Mouse (Mus musculus) limb, embryonic 14.5 days (tissue): ENCODE measurements around the gene Mcu. TPM values are rescaled to one million over a fixed set of nuclear protein-coding genes. Genes with fewer than 3 reads are reported as not detected.

Experiments used
- ATAC-seq: fragments of 200-750 bp; cut with Nextera tagmentation; 2 replicates; pipeline ENCODE4 v1.8.0; 2017; ENCODE audit warnings: low read depth, moderate number of reproducible peaks, moderate TSS enrichment; ENCODE audit not compliant: low FRiP score
- DNase-seq: peaks from one replicate; pipeline ENCODE4 v3.0.0-alpha.2; 2015; ENCODE audit warnings: low spot score
- H3K27ac ChIP-seq: fragments of 300-500 bp; sonication (generic); replicated peaks from 2 replicates; pipeline ENCODE4 v1.5.1; 2014; ENCODE audit warnings: low read depth, mild to moderate bottlenecking, low read length, moderate library complexity, mixed read lengths
- H3K27me3 ChIP-seq: fragments of 300-500 bp; sonication (generic); 2 replicates; pipeline ENCODE4 v1.6.1; 2014; ENCODE audit warnings: low read length, mixed read lengths; ENCODE audit not compliant: control insufficient read depth, insufficient read depth
- H3K36me3 ChIP-seq: fragments of 300-500 bp; sonication (generic); 2 replicates; pipeline ENCODE4 v1.6.1; 2014; ENCODE audit warnings: mild to moderate bottlenecking, low read length, moderate library complexity, mixed read lengths; ENCODE audit not compliant: control insufficient read depth, insufficient read depth
- H3K4me1 ChIP-seq: fragments of 300-500 bp; sonication (generic); 2 replicates; pipeline ENCODE4 v1.6.1; 2014; ENCODE audit warnings: antibody characterized with exemption, low read length, mixed read lengths; ENCODE audit not compliant: control insufficient read depth, insufficient read depth
- H3K4me2 ChIP-seq: fragments of 300-500 bp; sonication (generic); replicated peaks from 2 replicates; pipeline ENCODE4 v1.6.1; 2014; ENCODE audit warnings: low read depth, mild to moderate bottlenecking, low read length, moderate library complexity; ENCODE audit not compliant: severe bottlenecking
- H3K4me3 ChIP-seq: fragments of 300-500 bp; sonication (generic); replicated peaks from 2 replicates; pipeline ENCODE4 v1.5.1; 2014; ENCODE audit warnings: low read length
- H3K9ac ChIP-seq: fragments of 300-500 bp; sonication (generic); 2 replicates; pipeline ENCODE4 v1.6.1; 2014; ENCODE audit warnings: mild to moderate bottlenecking, low read depth, low read length, moderate library complexity; ENCODE audit not compliant: severe bottlenecking
- H3K9me3 ChIP-seq: fragments of 300-500 bp; sonication (generic); 2 replicates; pipeline ENCODE4 v1.6.1; 2016; ENCODE audit warnings: low read length; ENCODE audit not compliant: control insufficient read depth
- POLR2A ChIP-seq: fragments of 200-500 bp; IDR thresholded peaks from 2 replicates; pipeline ENCODE4 v1.8.0; 2012; ENCODE audit warnings: inconsistent platforms, mild to moderate bottlenecking, moderate library complexity, borderline replicate concordance; ENCODE audit not compliant: insufficient read depth, insufficient read length; ENCODE audit errors: extremely low read depth
- WGBS: fragments of 180-500 bp; shearing (Covaris S2); extraction: QIAGEN DNeasy Blood & Tissue Kit; methylation state at CpG from one replicate; pipeline ENCODE4 v1.1.7; 2014; 5-methylcytosine and 5-hydroxymethylcytosine counted together
- polyA plus RNA-seq, 2 experiments: library from polyadenylated mRNA; depleted of rRNA in 1 of 2; stranded (reverse) in 1 of 2; unstranded in 1 of 2; fragments of >200 nt; fragmentation: Nextera tagmentation in 1 of 2; extraction: Ambion mirVana in 1 of 2; gene quantifications; 2 replicates each; pipeline versions ENCODE4 v1.2.1 to v1.2.3; 2012 to 2014

Gene Mcu
- polyA plus RNA-seq, 2 experiments = 34.5 to 54.2 TPM

DNA sequence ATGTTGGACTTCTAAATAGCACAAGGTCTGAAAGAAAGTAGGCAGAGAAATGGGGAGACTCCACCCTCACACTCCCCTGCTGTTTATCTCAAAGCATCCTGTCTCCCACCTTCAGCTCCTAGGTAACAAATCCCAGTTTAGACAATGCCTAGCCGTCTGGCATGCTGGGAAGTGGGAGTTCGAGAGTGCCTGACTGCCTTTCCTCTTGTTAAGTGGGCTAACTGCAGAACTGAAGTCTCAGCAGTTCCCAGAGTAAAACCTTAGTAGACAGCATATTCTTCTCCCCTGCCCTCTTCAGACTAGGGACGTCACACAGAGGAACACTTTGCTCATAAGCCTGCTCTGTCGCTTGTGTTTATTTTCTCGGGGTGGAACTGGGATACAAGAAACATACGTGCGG is 69.1 kb downstream of the Mcu start:
- H3K9me3 ChIP-seq = peaks cover 16% of the 10 kb centered on the region; the same call in 1 of the 2 replicates
- ATAC-seq (no peak), DNase-seq (no peak)
- H3K27ac ChIP-seq = no peak overlapping the region
- no peak overlapping the region for H3K4me3 ChIP-seq
- WGBS = 59% methylated on average over 7 of the region's 7 CpGs
- no peaks in the 10 kb centered on the region for H3K4me1 ChIP-seq
- peaks cover 6% of the 10 kb centered on the region; the same call in 1 of the 2 replicates for H3K36me3 ChIP-seq
- no peaks in the 10 kb centered on the region for H3K27me3 ChIP-seq
- no peak overlapping the region for H3K9ac ChIP-seq
- TF ChIP-seq POLR2A = no peak
- H3K4me2 ChIP-seq = no peak overlapping the region

DNA sequence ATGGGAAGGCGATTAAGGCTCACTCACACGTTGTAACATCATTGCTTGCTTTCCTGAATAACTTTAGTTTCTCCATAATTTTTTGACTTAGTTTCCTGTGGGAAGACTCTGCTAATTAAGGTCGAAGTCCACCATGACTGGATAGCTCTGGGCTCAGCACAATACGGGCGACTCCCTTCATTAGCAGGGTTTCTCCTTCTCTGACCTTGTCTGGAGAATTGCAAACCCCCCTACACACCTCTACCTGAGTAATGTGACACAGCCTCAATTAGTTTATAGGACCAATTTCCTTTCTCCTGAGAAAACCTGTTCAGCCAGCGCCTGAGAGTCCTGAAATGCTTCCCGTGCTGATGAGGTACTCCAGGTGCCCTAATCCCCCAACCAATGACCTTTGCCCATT is 71.3 kb downstream of the Mcu start:
- Histone ChIP-seq H3K27me3 (no peaks in the 10 kb centered on the region), H3K9me3 (peaks cover 16% of the 10 kb centered on the region; the same call in 1 of the 2 replicates), H3K36me3 (peaks cover 6% of the 10 kb centered on the region; the same call in 1 of the 2 replicates), H3K4me3 (no peak overlapping the region), H3K9ac (no peak overlapping the region), H3K4me2 (no peak overlapping the region), H3K4me1 (peaks cover under 1% of the 10 kb centered on the region; the same call in 1 of the 2 replicates), H3K27ac (no peak overlapping the region)
- ATAC-seq = no peak
- 80% methylated on average over 7 of the region's 7 CpGs for WGBS
- DNase-seq = no peak
- TF ChIP-seq POLR2A = no peak

DNA sequence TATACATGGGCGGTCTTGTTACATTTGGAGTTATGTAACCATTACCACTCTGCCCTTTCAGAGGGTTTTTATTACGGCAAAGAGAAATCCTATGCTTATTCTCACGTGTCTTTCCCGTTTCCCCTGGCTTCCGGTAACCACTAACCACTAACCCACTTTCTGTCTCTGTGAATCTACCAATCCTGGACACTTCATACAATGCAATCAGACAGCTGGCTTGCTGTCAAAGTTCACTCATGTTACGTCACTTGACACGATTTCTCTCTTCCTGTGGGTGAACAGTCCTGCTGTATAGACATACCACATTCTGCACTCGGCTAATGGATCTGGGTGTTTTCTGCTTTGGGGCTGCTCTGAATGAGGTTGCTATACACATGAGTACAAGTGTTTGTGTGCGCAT is 73.1 kb downstream of the Mcu start:
- no peak for TF ChIP-seq POLR2A
- ATAC-seq (no peak), DNase-seq (no peak)
- H3K4me1 ChIP-seq = peaks cover 16% of the 10 kb centered on the region
- H3K9me3 ChIP-seq = peaks cover 16% of the 10 kb centered on the region; the same call in 1 of the 2 replicates
- no peak overlapping the region for H3K4me3 ChIP-seq
- no peaks in the 10 kb centered on the region for H3K27me3 ChIP-seq
- peaks cover 6% of the 10 kb centered on the region; the same call in 1 of the 2 replicates for H3K36me3 ChIP-seq
- 63% methylated on average over 9 of the region's 9 CpGs for WGBS
- no peak overlapping the region for H3K9ac ChIP-seq
- no peak overlapping the region for H3K4me2 ChIP-seq
- H3K27ac ChIP-seq = no peak overlapping the region

DNA sequence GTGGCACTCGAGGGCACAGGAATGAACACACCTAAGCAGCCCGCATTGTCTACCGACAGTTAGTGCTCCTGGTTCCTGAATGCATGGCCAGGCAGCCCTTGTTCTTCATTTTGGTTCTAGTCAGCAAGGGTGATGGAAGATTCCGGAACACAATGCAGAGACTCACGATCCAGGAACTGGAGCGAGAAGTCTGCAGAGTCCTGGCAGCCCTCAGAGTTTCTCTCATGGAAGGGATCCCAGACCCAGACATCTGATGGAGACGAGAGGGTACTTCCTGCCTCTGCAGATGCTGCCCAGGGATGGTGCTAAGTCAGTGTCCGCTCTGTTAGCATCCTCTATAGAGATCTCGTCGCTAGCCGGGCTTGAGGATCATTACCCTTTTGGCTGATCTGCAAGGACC is 75.0 kb downstream of the Mcu start:
- H3K9ac ChIP-seq = no peak overlapping the region
- no peak overlapping the region for H3K4me2 ChIP-seq
- no peak for ATAC-seq
- no peaks in the 10 kb centered on the region for H3K27me3 ChIP-seq
- no peak for DNase-seq
- peaks cover 4% of the 10 kb centered on the region; the same call in 1 of the 2 replicates for H3K36me3 ChIP-seq
- no peak overlapping the region for H3K4me3 ChIP-seq
- TF ChIP-seq POLR2A = no peak
- 83% methylated on average over 11 of the region's 11 CpGs for WGBS
- H3K4me1 ChIP-seq = peaks cover 16% of the 10 kb centered on the region
- no peak overlapping the region for H3K27ac ChIP-seq
- H3K9me3 ChIP-seq = peaks cover 4% of the 10 kb centered on the region; the same call in 1 of the 2 replicates

DNA sequence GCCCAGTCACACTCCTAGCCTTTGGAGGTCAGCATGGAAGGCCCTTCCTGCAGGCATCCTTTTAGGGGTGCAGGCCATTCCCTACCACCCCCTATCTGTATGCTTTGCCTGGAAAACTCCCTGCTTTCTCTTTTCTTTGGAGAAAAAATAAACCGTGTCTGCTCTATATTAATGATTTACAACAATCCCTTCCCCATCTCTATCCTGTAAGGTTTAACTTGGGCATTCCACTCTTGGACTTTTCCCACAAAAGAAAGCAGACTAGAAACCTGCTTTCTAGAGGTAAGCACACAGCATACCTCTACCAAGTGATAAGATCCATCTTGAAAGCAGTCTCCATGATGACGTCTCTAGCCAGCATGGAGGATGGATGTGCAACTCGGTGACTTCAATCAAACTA is 75.9 kb downstream of the Mcu start:
- no peak for TF ChIP-seq POLR2A
- H3K4me2 ChIP-seq = no peak overlapping the region
- no peaks in the 10 kb centered on the region for H3K36me3 ChIP-seq
- no peak for ATAC-seq
- 83% methylated on average over 3 of the region's 3 CpGs for WGBS
- H3K27me3 ChIP-seq = no peaks in the 10 kb centered on the region
- peaks cover 16% of the 10 kb centered on the region for H3K4me1 ChIP-seq
- no peak for DNase-seq
- H3K9ac ChIP-seq = no peak overlapping the region
- H3K4me3 ChIP-seq = no peak overlapping the region
- H3K9me3 ChIP-seq = no peaks in the 10 kb centered on the region
- H3K27ac ChIP-seq = no peak overlapping the region

DNA sequence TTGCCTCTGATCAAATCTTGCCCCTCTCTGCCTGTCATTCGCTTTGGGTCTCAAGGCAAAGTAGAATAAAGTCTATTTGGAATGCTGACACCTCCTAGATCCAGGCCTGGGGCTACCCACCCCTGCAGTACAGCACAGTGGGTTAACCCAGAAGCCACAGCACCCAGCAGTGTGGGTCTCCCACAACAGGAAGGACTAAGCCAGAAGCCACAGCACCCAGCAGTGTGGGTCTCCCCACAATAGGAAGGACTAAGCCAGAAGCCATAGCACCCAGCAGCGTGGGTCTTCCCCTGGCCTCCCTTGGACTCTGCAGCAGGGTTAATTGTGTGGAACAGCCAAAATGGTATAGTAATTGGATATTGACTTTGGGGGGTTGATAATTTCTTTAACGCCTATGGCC is 76.4 kb downstream of the Mcu start:
- Histone ChIP-seq H3K36me3 (no peaks in the 10 kb centered on the region), H3K27ac (no peak overlapping the region; the same call in 1 of the 2 replicates), H3K4me2 (no peak overlapping the region), H3K9ac (no peak overlapping the region), H3K4me3 (no peak overlapping the region), H3K27me3 (no peaks in the 10 kb centered on the region), H3K9me3 (no peaks in the 10 kb centered on the region), H3K4me1 (peaks cover 16% of the 10 kb centered on the region)
- WGBS = 67% methylated on average over 3 of the region's 3 CpGs
- DNase-seq (no peak), ATAC-seq (no peak)
- no peak for TF ChIP-seq POLR2A
